Mouse (Mus musculus) thymus, adult 2 months (tissue): Measurements from ENCODE around the gene Hist1h3i.

ENCODE experiments used
- CTCF ChIP-seq: fragments of 200-500 bp; IDR thresholded peaks from 2 replicates; pipeline ENCODE4 v1.5.1; 2012; ENCODE audit warnings: mild to moderate bottlenecking, control low read depth, low read length, moderate library complexity, borderline replicate concordance; ENCODE audit not compliant: control insufficient read depth, poor library complexity, insufficient read depth; ENCODE audit errors: extremely low read depth
- POLR2A ChIP-seq: fragments of 200-500 bp; IDR thresholded peaks from 2 replicates; pipeline ENCODE4 v1.6.1; 2012; ENCODE audit warnings: mild to moderate bottlenecking, low read length, control low read depth, moderate library complexity; ENCODE audit not compliant: control insufficient read depth, poor library complexity, insufficient read depth; ENCODE audit errors: extremely low read depth

DNA sequence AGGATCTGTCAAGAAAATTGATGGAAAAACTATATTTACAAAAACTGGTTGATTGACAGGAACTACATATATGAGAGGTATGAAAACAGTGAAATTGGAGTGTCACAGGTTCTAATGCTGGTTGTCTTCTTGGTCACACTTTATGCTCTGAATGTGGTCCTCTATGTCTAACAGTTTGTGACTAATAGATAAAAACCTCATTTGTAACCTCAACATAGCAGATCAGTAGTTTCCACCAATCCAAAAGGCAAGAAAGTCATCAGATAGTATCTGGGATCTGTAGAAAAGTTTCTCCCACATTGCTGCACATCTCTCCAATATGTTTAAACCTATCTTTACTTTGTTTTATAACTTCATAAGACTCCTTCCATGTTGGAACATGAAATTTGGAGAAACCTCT lies 31.8 kb downstream of the Hist1h3i start:
- TF ChIP-seq CTCF (no peak), POLR2A (no peak)
